Mouse (Mus musculus): ENCODE results near the gene Amer3. TPM values are rescaled to one million over a fixed set of nuclear protein-coding genes. Genes with fewer than 3 reads are reported as not detected.
A peak's percentile ranks its signal among the peaks of the same experiment; 100 is the strongest.
"Not testable (repeated sequence)": the region's sequence is repeated elsewhere in the genome, so short reads cannot be mapped to it uniquely, and the experiment has no call there.

The Amer3 gene
- not detected for total RNA-seq (2021)
- long read RNA-seq, experiment 1, result 0 reads
- long read RNA-seq, experiment 2, result 0 reads

DNA sequence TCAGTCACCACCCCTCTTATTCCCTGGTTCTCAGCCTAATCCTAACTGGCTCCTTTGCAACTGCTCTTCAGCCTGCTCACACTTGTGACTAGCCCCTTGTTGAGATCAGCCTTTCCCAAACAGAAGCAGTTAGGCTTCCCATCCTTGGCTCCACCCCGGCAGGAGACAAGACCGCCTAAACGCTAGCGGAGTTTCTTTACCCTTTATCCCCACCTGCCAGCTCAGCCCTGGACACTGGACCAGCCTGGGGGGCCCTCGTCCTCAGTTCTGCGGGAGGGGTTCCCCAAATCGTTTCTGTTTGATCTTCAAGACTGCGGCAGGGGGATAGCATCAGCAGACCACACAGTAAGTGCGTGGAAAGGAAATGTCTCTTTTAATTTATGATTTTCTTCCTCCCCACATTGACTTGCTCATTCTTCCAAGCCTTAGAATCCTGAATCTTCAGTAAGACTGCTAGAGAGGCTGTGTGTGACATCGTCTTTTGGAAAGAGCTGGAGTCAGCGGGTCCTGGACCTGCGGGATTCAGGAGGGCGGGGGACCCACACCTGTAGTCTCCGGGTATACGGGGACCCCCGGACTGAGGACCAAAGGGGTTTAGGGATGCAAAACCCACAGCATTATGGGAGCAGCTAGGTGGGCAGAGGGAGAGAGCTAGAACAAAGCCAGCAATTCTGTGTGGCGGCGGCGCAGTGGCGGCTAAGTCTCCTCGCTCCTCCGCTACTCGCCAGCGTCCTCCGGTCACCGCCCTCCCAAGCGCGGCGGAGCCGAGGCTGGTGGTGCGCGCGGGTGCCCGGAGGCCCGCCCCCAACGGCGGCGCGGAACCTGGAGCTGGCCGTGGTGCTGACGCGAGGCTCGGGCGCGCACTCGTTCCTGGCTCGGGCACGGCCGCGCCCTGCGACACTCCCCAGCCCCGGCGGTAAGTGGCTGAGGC is at the start of gene Amer3:
Gene Amer3 (plus strand): TSS at position 807 of the 931 bp plus-strand sequence.
- peak; percentile 32 for DNase-seq

DNA sequence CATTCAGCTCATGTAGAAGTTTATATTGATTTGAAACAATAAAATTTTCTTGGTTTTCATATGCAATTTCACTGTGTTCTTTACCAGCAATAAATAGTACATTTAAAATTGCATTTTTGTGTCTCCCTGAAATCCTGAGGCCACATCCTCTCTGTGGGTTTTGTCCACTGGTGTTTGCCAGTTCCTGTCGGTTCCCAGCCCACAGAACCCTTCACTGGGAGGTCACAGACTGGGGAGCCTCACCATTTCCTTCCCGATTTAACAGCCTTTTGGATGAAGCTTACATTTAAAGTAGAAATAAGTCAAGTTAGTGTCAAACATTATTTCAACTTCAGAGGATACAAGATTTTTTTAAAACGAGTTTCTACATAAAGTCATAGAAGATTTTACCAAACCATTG is 44.9 kb upstream of the Amer3 start:
- DNase-seq, result not testable (repeated sequence)

DNA sequence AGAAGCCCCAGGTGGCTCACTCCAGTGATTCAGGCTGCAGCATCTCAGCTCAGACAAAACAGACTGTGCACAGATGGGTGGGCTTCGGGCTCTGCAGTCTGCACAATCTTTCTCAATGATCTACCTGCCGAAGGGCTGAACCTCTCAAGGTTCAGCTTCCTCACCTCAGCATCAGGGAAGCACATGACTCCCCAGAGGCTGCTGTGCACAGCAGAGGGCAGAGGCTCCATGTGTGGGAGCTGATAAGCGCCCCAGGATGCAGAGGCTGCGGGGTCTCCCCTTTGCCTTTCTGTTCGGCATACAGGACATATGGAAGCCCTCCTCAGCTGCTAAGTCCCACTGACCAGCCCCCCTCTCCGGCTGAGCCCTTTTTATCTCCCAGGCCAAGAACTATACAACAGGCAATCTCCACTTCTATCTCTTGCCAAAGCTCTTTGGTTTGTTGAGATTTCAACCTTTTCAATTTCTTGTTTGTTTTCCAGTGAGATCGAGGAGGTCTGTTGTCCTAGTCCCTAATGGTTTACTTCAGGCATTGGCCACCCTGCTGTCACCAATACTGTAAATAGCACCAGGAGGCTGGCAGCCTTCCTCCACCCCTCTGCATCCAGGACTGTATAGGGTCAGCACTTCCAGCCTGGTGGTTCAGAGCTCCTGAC is 44.3 kb upstream of the Amer3 start, which contains the start of gene Cfc1:
Gene Cfc1 (plus strand): TSS at position 606 of the 656 bp plus-strand sequence.
- DNase-seq, result not testable (repeated sequence)

DNA sequence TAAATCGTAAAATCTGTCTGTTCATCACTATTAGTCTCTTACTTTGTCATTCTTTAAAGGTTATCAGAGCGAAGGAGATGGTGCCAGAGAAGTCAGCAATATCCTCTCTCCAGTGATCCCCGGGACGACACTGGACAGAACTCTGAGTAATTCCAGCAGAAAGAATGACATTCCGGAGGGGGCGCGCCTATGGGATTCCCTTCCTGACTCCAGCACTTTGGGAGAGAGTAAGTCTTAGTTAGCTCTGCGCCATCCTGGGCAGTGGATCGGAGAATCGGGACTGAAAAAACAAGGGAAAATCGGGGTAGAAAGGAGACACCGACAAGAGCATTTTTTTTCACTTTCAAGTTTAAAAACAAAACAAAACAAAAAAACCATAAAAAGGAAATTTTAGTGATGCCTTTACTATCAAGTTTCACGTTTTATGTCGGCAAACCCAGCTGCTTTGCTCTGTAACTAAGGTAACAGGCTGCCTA is 43.1 kb upstream of the Amer3 start:
- DNase-seq, result no peak

DNA sequence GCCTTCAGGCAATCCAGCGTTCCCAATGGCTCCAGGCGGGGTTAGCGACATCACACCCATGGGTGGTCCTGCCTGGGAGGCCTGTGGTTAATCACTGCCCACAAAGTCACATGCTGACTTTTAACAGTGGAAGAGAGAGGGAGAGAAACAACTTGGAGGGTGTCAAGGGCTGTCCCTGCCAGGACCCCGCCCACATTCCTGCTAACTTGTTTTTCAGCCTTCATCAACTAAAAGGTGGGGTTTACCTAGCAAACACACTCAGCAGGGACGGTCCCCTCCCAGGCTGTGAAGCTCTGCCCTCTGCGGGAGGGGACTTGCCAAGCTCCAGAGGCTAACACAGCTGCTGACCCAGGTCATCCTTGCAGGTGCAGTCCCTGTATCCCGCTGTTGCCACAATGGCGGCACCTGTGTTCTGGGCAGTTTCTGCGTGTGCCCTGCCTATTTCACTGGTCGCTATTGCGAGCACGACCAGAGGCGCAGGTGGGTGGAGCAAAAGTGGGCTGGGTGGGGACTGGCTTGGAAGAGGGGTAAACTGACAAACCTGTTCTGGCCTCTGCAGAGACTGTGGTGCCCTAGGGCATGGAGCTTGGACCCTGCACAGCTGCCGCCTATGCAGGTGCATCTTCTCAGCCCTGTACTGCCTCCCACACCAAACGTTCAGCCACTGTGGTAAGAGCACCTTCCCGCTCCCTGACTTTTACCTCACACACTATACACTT is 42.5 kb upstream of the Amer3 start:
- no peak for DNase-seq

DNA sequence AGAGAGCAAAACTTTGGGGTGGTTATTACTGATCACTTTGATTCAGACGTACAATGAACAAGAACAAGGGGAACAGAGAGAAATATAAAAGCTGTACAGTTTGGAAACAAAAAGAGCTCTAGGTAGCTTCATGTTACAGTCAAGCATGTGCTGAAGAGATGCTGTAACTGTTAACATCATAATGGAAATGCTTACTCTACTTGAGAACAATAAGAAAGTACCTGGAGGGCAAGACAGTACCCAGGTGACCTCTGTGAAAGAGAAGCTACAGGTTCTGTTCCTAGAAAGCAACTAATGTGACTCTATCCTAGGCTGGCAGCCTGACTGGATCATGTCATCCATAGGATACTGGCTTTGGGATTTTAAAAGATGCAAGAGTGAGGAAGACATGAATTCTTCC is 32.4 kb upstream of the Amer3 start:
- no peak for DNase-seq

DNA sequence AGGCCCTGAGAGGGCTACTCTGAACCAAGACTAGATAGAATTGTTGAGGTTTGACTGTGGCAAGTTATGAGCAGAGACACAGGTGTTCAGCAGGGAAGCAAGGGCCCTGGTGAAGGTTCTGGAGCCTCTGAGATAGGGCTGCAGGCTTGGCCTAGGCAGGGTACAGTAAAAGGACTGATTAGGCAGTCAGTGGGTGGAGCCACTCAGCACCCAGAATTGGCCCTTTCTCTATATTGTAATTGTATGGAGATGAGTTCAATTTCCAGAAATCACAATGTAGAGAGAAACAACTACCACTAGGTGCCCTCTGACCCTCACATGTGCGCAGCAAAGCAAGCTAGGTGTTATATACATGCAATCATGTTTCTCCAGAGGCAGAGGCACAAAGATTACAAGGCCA is 25.8 kb upstream of the Amer3 start:
- DNase-seq, result no peak

DNA sequence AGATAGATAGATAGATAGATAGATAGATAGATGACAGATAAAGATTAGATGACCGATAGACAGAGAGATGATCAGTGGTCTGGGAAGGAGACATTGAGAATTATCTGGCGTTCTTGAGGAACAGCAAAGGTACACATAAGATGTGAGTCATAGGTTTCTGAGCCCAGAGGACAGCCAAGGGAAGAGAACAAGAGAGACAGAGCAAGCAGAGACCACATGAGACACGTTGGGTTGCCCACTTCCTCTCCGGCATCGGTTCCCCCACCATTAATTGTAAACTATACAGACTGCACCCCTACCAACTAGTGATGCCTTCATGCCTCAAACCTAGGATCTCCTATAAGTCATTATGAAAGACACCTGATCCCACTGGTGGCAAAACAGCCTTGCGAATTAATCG is 25.2 kb upstream of the Amer3 start:
- DNase-seq, result no peak

DNA sequence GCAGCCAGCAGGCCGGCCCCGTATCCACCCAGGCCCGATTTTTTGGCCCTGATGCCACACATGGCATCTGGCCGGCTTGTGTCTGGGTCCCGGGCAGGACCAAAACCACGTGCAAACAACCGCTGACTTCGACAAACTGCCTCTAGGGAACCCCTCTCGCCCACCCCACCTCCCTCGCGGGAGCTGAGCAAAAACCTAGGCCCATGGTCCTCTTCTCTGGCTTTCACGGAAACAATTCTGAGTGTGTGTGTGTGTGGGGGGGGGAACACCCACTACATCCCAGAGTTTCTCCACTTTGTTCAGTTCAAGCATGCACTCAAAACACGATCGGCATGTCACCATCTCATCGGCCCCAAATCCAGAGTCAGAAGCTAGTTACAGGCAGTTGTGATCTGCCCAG is 18.6 kb upstream of the Amer3 start, which contains the start of gene Prss40:
Gene Prss40 (minus strand): TSS at position 101 of the 400 bp plus-strand sequence.
- no peak for DNase-seq

DNA sequence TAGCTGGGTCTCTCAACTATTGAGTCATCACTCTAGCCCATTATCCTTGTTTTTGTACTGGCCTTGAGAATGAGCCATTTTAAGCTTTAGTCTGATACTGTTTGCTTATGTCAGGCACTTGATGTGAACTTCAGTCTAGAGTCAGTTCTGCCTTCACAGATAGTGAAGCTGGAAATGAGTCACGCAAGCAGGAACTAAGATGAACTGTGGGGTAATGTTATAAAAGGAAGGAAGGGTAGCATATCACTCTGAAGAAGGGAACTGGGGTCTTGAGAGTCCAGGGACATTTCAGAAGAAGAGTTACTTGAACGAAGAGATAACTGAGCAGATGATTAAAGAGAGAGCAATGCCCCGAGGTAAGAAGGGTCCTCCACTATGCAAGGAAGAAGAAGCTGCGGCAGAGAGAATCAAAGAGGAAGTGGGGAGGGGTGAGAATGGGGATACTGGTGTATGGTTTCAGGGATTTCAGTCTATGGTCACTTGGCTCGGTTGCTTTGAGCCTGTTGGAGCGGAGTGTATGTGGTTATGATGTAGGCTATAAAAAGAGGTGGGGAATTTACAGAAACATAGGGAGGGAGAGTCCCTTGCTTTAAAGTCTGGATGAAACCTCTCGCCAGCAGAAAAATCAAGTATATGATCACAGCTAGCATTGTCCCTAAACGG is 14.9 kb upstream of the Amer3 start:
- no peak for DNase-seq

DNA sequence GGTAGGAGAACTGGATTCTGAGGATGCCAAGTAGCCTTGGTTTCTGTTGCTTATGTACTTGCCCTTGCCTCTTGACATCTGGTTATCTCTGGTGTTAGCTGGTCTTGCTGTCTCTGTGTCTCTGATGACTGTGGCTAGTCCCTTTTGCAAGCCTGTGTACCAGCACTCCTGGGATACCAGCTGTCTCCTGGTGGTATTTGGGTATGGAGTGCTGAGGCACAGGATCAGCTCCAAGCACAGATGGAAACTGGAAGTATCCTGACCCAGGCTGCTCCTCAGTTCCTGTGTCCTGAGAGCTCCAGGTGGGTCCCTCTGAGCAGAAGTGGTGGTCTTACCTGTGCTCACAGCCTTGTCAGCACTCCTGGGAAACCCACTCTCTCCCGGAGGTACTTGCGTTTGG is 11.3 kb upstream of the Amer3 start:
- no peak for DNase-seq

DNA sequence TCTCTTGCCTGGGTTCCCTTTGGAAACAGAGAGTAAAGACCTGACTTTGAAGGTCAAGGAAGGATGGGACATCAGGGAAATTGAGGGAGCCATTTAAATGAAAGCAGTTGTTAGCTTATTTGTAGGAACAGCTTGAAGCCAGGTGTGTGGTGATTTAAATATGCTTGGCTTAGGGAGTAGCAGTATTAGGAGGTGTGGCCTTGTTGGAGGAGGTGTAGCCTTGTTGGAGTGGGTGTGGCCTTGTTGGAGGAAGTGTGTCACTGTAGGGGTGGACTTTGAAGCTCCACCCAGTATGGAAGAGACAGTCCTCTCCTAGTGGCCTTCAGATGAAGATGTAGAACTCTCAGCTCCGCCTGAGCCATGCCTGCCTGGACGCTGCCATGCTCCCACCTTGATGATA is 9.6 kb upstream of the Amer3 start:
- no peak for DNase-seq

DNA sequence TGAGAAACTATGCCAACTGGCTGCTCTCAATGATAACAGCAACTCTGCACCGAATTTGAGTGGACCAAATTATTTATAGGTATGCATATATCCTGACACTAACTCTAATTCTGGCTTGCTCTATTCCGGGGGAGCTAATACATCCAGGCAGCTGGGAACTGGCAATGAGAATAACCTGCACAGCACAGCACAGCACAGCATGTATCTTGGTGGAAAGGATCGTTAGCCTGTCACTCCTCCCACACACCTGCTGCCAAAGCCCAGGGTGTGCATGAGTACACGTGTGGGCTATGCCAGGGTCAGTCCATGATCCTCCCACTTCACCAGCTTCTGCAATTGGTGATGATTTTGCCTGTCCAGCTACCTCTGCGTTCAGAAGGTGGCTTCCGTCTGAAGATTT is 8.0 kb upstream of the Amer3 start:
- DNase-seq, result no peak

DNA sequence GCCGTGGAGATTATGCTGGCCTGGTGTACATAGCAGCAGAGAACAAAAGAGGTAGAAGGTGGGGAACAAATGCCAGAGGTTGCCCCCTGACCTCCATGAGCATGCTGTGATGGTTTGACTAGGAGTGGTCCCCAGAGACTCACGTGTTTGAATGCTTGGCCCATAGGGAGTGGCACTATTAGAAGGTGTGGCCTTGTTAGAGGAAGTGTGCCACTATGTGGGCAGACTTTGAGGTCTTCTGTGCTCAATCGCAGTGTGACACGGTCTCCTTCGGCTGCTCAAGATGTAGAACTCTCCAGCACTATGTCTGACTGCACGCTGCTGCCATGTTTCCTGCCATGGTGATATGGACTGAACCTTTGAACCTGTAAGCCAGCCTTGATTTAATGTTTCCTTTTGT is 6.2 kb upstream of the Amer3 start:
- DNase-seq, result no peak

DNA sequence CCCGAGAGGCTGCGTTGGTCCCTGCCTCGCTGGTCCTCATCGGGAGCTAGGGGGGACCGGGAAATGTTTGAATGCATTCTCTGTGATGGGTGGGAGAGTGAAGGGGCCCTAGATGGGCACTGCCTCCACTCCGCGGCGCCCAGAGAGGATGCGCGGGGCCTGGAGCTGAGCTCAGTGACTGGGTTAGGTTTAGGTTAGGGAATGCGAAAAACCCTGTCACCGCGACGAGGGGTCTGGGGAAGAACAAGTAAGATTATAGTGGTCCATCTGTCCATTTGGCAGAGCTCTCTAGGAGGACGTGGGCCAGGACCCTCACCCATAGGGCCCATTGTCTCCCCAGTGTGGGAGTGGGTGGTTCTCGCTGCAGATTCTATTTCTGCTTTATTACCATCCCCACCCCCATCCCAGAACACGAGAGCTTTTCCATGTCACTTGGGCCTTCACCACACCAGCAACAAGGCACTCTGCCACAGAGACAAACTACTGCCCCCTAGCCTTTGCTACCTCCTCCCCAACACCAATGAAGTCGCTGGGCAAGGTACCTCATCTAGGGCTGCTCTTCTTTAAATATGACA is 412 bp downstream of the Amer3 start:
- DNase-seq, result no peak

DNA sequence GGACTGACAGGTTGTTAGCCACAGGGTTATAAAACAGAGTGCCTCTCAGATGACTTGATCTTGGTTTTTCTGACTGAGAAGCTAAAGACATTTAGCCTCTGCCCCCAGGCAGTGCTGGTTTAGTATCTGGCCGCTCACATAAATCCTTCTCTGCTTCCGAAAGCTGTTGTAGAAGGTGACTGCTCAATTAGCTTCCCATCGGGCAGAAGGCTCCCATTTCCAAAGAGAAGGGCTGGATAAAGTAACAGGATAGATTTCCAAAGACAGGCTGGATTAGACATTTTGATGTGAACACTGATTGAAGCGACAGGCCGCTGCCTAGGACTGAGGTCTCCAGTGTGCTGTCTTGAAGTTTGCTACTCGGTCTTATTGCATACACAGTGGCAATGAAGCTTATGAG is 2.8 kb downstream of the Amer3 start:
- no peak for DNase-seq

DNA sequence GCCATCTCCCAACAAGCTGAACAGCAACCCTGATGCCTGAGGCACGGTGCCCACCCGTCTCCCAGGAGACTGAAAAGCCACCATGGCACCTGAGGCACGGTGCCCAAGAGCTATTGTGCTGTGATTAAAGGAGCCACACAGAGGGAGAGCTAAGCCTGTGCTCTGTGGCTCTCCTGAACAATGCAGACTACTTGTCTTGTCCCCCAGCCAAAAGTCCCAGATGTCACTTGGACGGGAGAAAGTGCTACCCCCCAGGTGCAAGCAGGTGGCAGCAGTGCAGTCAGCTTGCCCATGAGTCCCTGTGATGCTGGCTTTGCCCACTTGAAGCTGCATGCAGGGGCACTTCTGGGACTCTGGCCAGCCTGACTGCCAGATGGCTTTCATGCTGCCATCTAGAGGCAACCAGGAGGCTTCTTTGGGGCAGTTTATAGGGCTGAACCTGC is 4.4 kb downstream of the Amer3 start:
- DNase-seq, result no peak

DNA sequence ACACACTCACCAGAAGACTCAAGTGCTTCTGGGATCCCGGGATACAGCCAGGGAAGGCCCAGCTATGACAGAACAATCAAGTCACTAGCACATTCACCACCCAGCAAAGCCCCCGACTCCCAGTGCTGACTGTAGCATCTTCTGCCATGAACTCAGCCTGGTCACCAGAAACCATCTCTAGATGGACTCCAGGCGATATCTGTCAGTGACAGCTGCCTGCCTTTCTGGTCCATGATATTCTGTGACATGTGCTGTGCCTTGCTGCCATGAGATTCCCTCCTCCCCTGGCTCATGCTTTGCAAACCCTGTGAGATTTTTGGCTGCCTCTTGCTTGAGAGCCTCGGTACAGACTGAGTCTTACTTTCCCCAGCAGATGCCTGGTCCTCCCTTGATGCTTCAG is 5.3 kb downstream of the Amer3 start:
- no peak for DNase-seq

DNA sequence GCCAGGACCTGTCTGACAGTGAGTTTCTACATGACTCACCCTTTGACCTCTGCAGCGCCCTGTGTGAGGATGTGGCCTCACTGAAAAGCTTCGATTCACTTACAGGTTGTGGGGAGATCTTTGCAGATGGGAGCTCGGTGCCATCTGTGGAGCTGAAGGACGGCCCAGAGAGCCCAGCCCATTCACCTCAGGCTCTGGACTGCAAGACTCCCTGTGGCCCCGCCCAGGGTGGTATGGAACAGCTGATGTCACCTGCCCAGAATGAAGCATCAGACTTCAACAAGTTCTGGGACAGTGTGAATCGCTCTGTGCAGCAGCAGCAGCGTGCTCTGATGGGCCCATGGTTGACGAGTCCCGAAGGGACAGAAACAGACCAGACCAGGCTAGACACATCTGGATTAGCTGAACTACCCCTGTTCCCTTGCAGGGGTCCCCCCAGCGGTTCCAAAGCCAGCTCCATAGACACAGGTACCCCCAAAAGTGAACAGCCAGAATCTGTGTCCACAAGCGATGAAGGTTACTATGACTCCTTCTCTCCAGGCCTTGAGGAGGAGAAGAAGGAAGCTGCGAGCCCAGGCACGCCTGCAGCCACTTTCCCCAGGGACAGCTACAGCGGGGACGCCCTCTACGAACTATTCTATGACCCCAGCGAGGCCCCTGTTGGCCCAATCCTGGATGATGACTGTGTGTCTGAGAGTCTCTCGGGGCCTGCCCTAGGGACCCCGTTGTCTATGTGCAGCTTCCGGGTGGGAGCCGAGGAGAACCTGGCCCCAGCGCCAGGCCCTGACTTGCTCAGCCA is 8.0 kb downstream of the Amer3 start:
- DNase-seq, result no peak

DNA sequence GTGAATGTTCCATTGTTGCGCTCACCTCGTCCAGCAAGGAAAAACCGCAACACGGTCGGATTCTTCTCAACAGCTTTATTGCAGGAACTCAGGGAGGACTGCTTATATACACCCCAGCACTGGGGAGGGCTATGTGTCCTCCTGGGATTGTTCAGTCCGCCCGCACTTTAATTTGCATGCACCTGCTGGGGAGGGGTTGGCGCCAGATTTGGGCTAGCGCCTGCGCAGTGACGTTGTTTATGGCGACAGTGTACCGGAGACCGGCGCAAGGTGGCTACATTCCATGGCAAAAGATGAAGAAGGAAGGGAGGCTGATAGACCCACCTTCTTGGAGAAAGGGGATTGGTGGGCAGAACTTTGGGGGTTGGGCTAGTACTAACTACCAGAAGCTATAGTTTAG is 20.5 kb downstream of the Amer3 start:
- no peak for DNase-seq
